Mouse (Mus musculus) MEL (cell line): Measurements from ENCODE around the gene Grwd1. TPM values are rescaled to one million over a fixed set of nuclear protein-coding genes. Genes with fewer than 3 reads are reported as not detected.
A peak's percentile ranks its signal among the peaks of the same experiment; 100 is the strongest.

Experiments used
- DNase-seq: peaks from one replicate; pipeline ENCODE4 v3.0.0; 2011; ENCODE audit warnings: low read depth, low spot score
- H3K27ac ChIP-seq: 2 replicates; pipeline ENCODE4 v1.5.1; 2012; ENCODE audit warnings: low read depth, mild to moderate bottlenecking, control low read depth, low read length, moderate library complexity; ENCODE audit not compliant: control insufficient read depth
- H3K27me3 ChIP-seq, 2 experiments: fragments of 150-350 bp in 1 of 2; sonication (generic) in 1 of 2; 2 replicates each; pipeline ENCODE4 v1.6.1; 2012; ENCODE audit warnings: low read length in 2 of 2, mild to moderate bottlenecking in 2 of 2, improper control_type of control experiment in 1 of 2, moderate library complexity in 1 of 2; ENCODE audit not compliant: insufficient read depth in 2 of 2, control insufficient read depth in 1 of 2
- H3K36me3 ChIP-seq, 2 experiments: 2 replicates each; pipeline ENCODE4 v1.6.1; 2012 to 2014; ENCODE audit warnings: low read length in 2 of 2, improper control_type of control experiment in 1 of 2, inconsistent platforms in 1 of 2, mild to moderate bottlenecking in 1 of 2; ENCODE audit not compliant: insufficient read depth in 2 of 2, control insufficient read depth in 1 of 2
- H3K4me1 ChIP-seq, 2 experiments: fragments of 150-350 bp in 1 of 2; sonication (generic) in 1 of 2; 2 replicates each; pipeline ENCODE4 v1.6.1; 2012; ENCODE audit warnings: low read length in 2 of 2, improper control_type of control experiment in 1 of 2, mild to moderate bottlenecking in 1 of 2; ENCODE audit not compliant: insufficient read depth in 2 of 2, control insufficient read depth in 1 of 2
- H3K4me3 ChIP-seq, 2 experiments: fragments of 150-350 bp in 1 of 2; sonication (generic) in 1 of 2; 2 replicates each; pipeline ENCODE4 v1.5.1; 2012; ENCODE audit warnings: low read depth in 2 of 2, low read length in 2 of 2, mild to moderate bottlenecking in 2 of 2, moderate library complexity in 2 of 2, control low read depth in 1 of 2, improper control_type of control experiment in 1 of 2; ENCODE audit not compliant: control insufficient read depth in 1 of 2, insufficient read depth in 1 of 2
- H3K79me2 ChIP-seq: 2 replicates; pipeline ENCODE4 v1.6.1; 2012; ENCODE audit warnings: mild to moderate bottlenecking, low read length, moderate library complexity; ENCODE audit not compliant: control insufficient read depth, poor library complexity, insufficient read depth
- H3K9ac ChIP-seq: 2 replicates; pipeline ENCODE4 v1.6.1; 2012; ENCODE audit warnings: low read depth, mild to moderate bottlenecking, control low read depth, low read length, moderate library complexity; ENCODE audit not compliant: control insufficient read depth, poor library complexity, severe bottlenecking
- H3K9me3 ChIP-seq: fragments of 150-350 bp; sonication (generic); replicated peaks from 2 replicates; pipeline ENCODE4 v1.6.1; 2012; ENCODE audit warnings: mild to moderate bottlenecking, low read length, improper control_type of control experiment, moderate library complexity; ENCODE audit not compliant: insufficient read depth
- BHLHE40 ChIP-seq: IDR thresholded peaks from 2 replicates; pipeline ENCODE4 v1.6.1; 2012; ENCODE audit warnings: low read depth, mild to moderate bottlenecking, inconsistent platforms, low read length, improper control_type of control experiment, borderline replicate concordance
- CHD1 ChIP-seq: IDR thresholded peaks from 2 replicates; pipeline ENCODE4 v1.6.1; 2012; ENCODE audit warnings: low read depth, mild to moderate bottlenecking, inconsistent platforms, low read length, improper control_type of control experiment
- CHD2 ChIP-seq: IDR thresholded peaks from 2 replicates; pipeline ENCODE4 v1.6.1; 2011; ENCODE audit warnings: low read length, improper control_type of control experiment
- CTCF ChIP-seq, 3 experiments: IDR thresholded peaks in 2 of 3; conservative IDR thresholded peaks in 1 of 3; 2 replicates each; pipeline ENCODE4 v1.5.1; 2011 to 2012; ENCODE audit warnings: low read length in 3 of 3, low read depth in 2 of 3, mild to moderate bottlenecking in 2 of 3, improper control_type of control experiment in 1 of 3, inconsistent platforms in 1 of 3, mixed read lengths in 1 of 3, moderate library complexity in 1 of 3; ENCODE audit not compliant: control insufficient read depth in 1 of 3, insufficient read depth in 1 of 3, poor library complexity in 1 of 3, severe bottlenecking in 1 of 3
- E2F4 ChIP-seq: IDR thresholded peaks from 2 replicates; pipeline ENCODE4 v1.6.1; 2011; ENCODE audit warnings: low read depth, low read length, improper control_type of control experiment, borderline replicate concordance
- ELF1 ChIP-seq: IDR thresholded peaks from 2 replicates; pipeline ENCODE4 v1.6.1; 2014; ENCODE audit warnings: low read depth, mild to moderate bottlenecking, inconsistent platforms, low read length, improper control_type of control experiment, moderate library complexity
- EP300 ChIP-seq, 2 experiments: IDR thresholded peaks; 2 replicates each; pipeline ENCODE4 v1.6.1; 2011; ENCODE audit warnings: improper control_type of control experiment in 2 of 2, low read length in 2 of 2, low read depth in 1 of 2, mild to moderate bottlenecking in 1 of 2
- GABPA ChIP-seq: IDR thresholded peaks from 2 replicates; pipeline ENCODE4 v1.6.1; 2012; ENCODE audit warnings: low read depth, mild to moderate bottlenecking, inconsistent platforms, low read length, improper control_type of control experiment, moderate library complexity
- HCFC1 ChIP-seq: IDR thresholded peaks from 2 replicates; pipeline ENCODE4 v1.6.1; 2012; ENCODE audit warnings: low read depth, mild to moderate bottlenecking, inconsistent platforms, low read length, improper control_type of control experiment, moderate library complexity
- JUND ChIP-seq: IDR thresholded peaks from 2 replicates; pipeline ENCODE4 v1.6.1; 2011; ENCODE audit warnings: low read depth, mild to moderate bottlenecking, improper control_type of control experiment, low read length
- KAT2A ChIP-seq: conservative IDR thresholded peaks from 2 replicates; pipeline ENCODE4 v1.6.1; 2012; ENCODE audit warnings: low read depth, low read length, improper control_type of control experiment, inconsistent platforms
- MAFK ChIP-seq: IDR thresholded peaks from 2 replicates; pipeline ENCODE4 v1.6.1; 2011; ENCODE audit warnings: low read depth, mild to moderate bottlenecking, low read length, improper control_type of control experiment, borderline replicate concordance
- MAX ChIP-seq: IDR thresholded peaks from 2 replicates; pipeline ENCODE4 v1.6.1; 2011; ENCODE audit warnings: low read length, improper control_type of control experiment
- MAZ ChIP-seq: IDR thresholded peaks from 2 replicates; pipeline ENCODE4 v1.6.1; 2012; ENCODE audit warnings: low read depth, mild to moderate bottlenecking, inconsistent platforms, low read length, improper control_type of control experiment
- MEF2A ChIP-seq: IDR thresholded peaks from 2 replicates; pipeline ENCODE4 v1.6.1; 2014; ENCODE audit warnings: low read depth, mild to moderate bottlenecking, inconsistent platforms, low read length, improper control_type of control experiment; ENCODE audit not compliant: poor library complexity, insufficient replicate concordance, severe bottlenecking; ENCODE audit errors: extremely low read depth
- MXI1 ChIP-seq: IDR thresholded peaks from 2 replicates; pipeline ENCODE4 v1.6.1; 2011; ENCODE audit warnings: mild to moderate bottlenecking, low read depth, low read length, improper control_type of control experiment
- MYB ChIP-seq: IDR thresholded peaks from 2 replicates; pipeline ENCODE4 v1.6.1; 2011; ENCODE audit warnings: mild to moderate bottlenecking, low read depth, low read length, improper control_type of control experiment
- NELFE ChIP-seq: IDR thresholded peaks from 2 replicates; pipeline ENCODE4 v1.6.1; 2011; ENCODE audit warnings: low read depth, low read length, improper control_type of control experiment
- NRF1 ChIP-seq: IDR thresholded peaks from 2 replicates; pipeline ENCODE4 v1.6.1; 2014; ENCODE audit warnings: low read depth, mild to moderate bottlenecking, inconsistent platforms, low read length, improper control_type of control experiment, moderate library complexity; ENCODE audit not compliant: poor library complexity, insufficient read depth, severe bottlenecking
- POLR2A ChIP-seq, 2 experiments: IDR thresholded peaks; 2 replicates each; pipeline ENCODE4 v1.6.1; 2011 to 2012; ENCODE audit warnings: low read length in 2 of 2, mild to moderate bottlenecking in 2 of 2, control low read depth in 1 of 2, improper control_type of control experiment in 1 of 2, low read depth in 1 of 2, moderate library complexity in 1 of 2; ENCODE audit not compliant: control insufficient read depth in 1 of 2, insufficient read depth in 1 of 2, poor library complexity in 1 of 2
- RCOR1 ChIP-seq: IDR thresholded peaks from 2 replicates; pipeline ENCODE4 v1.6.1; 2012; ENCODE audit warnings: low read depth, mild to moderate bottlenecking, inconsistent platforms, low read length, improper control_type of control experiment
- SIN3A ChIP-seq: IDR thresholded peaks from 2 replicates; pipeline ENCODE4 v1.6.1; 2012; ENCODE audit warnings: low read length, improper control_type of control experiment, inconsistent platforms
- SMC3 ChIP-seq: IDR thresholded peaks from 2 replicates; pipeline ENCODE4 v1.6.1; 2011; ENCODE audit warnings: low read depth, low read length, improper control_type of control experiment
- TBP ChIP-seq: IDR thresholded peaks from 2 replicates; pipeline ENCODE4 v1.8.0; 2011; ENCODE audit warnings: low read depth, low read length, improper control_type of control experiment
- UBTF ChIP-seq: IDR thresholded peaks from 2 replicates; pipeline ENCODE4 v1.6.1; 2012; ENCODE audit warnings: low read depth, mild to moderate bottlenecking, inconsistent platforms, low read length, improper control_type of control experiment, moderate library complexity, borderline replicate concordance; ENCODE audit not compliant: insufficient read depth
- USF1 ChIP-seq: IDR thresholded peaks from 2 replicates; pipeline ENCODE4 v1.6.1; 2014; ENCODE audit warnings: low read depth, mild to moderate bottlenecking, inconsistent platforms, low read length, improper control_type of control experiment, moderate library complexity
- ZC3H11A ChIP-seq: IDR thresholded peaks from 2 replicates; pipeline ENCODE4 v1.6.1; 2012; ENCODE audit warnings: low read depth, mild to moderate bottlenecking, inconsistent platforms, low read length, improper control_type of control experiment
- ZKSCAN1 ChIP-seq: IDR thresholded peaks from 2 replicates; pipeline ENCODE4 v1.6.1; 2012; ENCODE audit warnings: low read depth, mild to moderate bottlenecking, inconsistent platforms, low read length, improper control_type of control experiment, moderate library complexity
- ZMIZ1 ChIP-seq: IDR thresholded peaks from 2 replicates; pipeline ENCODE4 v1.6.1; 2012; ENCODE audit warnings: low read depth, mild to moderate bottlenecking, inconsistent platforms, low read length, improper control_type of control experiment, moderate library complexity
- ZNF384 ChIP-seq: IDR thresholded peaks from 2 replicates; pipeline ENCODE4 v1.6.1; 2012; ENCODE audit warnings: low read depth, mild to moderate bottlenecking, inconsistent platforms, low read length, improper control_type of control experiment
- polyA plus RNA-seq, 2 experiments: library from polyadenylated mRNA; stranded (reverse) in 1 of 2; unstranded in 1 of 2; fragments of >175 nt in 1 of 2; fragments of >200 nt in 1 of 2; gene quantifications; 2 replicates each; pipeline versions ENCODE4 v1.2.1 to v1.2.4; 2012; ENCODE audit warnings: low replicate concordance in 2 of 2, low read depth in 1 of 2; ENCODE audit not compliant: insufficient read length in 2 of 2, insufficient read depth in 1 of 2, missing spikeins in 1 of 2
- total RNA-seq: library from RNA; depleted of rRNA; stranded (reverse); fragments of 300-350 nt; gene quantifications from 2 replicates; pipeline ENCODE4 v1.2.3, GENCODE M21; 2012

Gene Grwd1
- total and polyA plus RNA-seq, 3 experiments, result 82.2 to 173 (median 108) TPM

GRCm38 (mm10) chr7:45873061-45873947 lies 42.6 kb upstream of the Grwd1 start:
- Histone ChIP-seq H3K36me3 (peaks cover 2% of the 10 kb centered on the region in 2 experiments; a peak in 2 of 4 replicates), H3K27ac (peak overlapping the region; percentile 46), H3K79me2 (peaks cover 11% of the 10 kb centered on the region), H3K4me3 (peak overlapping the region; percentile 76 to 86), H3K27me3 (no peaks in the 10 kb centered on the region; a peak in 1 of 4 replicates), H3K9me3 (no peaks in the 10 kb centered on the region), H3K9ac (peak overlapping the region; percentile 97), H3K4me1 (peaks cover 0 to 7% of the 10 kb centered on the region in 2 experiments; a peak in 2 of 4 replicates)
- TF ChIP-seq MYB, result no peak
- TF ChIP-seq CTCF (IDR thresholded peaks at IDR 0.05 in 2 of 3, conservative IDR thresholded peaks at IDR 0.05 in 1 of 3; ENCODE audit: control insufficient read depth in 1 of 3, insufficient read depth in 1 of 3, low read depth in 2 of 3, low read length in 3 of 3, poor library complexity in 1 of 3, severe bottlenecking in 1 of 3), result peak in 1 of 3 experiments; percentile 21; a peak in 2 of 6 replicates
- no peak; a peak in 2 of 4 replicates for TF ChIP-seq POLR2A (IDR thresholded peaks at IDR 0.05; ENCODE audit: control insufficient read depth in 1 of 2, insufficient read depth in 1 of 2, low read depth in 1 of 2, low read length in 2 of 2, poor library complexity in 1 of 2)
- 0 out of 4 replicates have a peak, but pooled peaks of 1 of the 2 experiments have one; percentile 11 for TF ChIP-seq EP300 (IDR thresholded peaks at IDR 0.05; ENCODE audit: low read depth in 1 of 2, low read length in 2 of 2)
- no peak for TF ChIP-seq E2F4
- no peak for TF ChIP-seq RCOR1
- TF ChIP-seq HCFC1, result peak; percentile 69
- TF ChIP-seq ZKSCAN1, result no peak
- no peak for TF ChIP-seq CHD2
- peak; percentile 98 for TF ChIP-seq CHD1
- no peak for TF ChIP-seq GABPA
- TF ChIP-seq MXI1, result peak; percentile 58
- peak; percentile 70; the same call in 1 of the 2 replicates for TF ChIP-seq SIN3A
- TF ChIP-seq JUND, result no peak
- peak; percentile 100 for TF ChIP-seq UBTF
- TF ChIP-seq NELFE, result no peak; the same call in none of the 2 replicates
- TF ChIP-seq BHLHE40, result no peak
- TF ChIP-seq MEF2A, result no peak
- 0 out of 2 replicates have a peak, but pooled peaks have one; percentile 41 for TF ChIP-seq ELF1
- TF ChIP-seq ZMIZ1, result no peak
- TF ChIP-seq MAX, result 0 out of 2 replicates have a peak, but pooled peaks have one; percentile 19
- no peak for TF ChIP-seq ZC3H11A
- TF ChIP-seq NRF1, result no peak
- 0 out of 2 replicates have a peak, but pooled peaks have one; percentile 46 for TF ChIP-seq MAZ
- TF ChIP-seq ZNF384, result no peak
- TF ChIP-seq MAFK, result no peak
- TF ChIP-seq KAT2A, result no peak
- no peak for TF ChIP-seq SMC3
- TF ChIP-seq TBP, result 0 out of 2 replicates have a peak, but pooled peaks have one; percentile 20
- TF ChIP-seq USF1, result no peak
- peak; percentile 53 for DNase-seq
